Mouse (Mus musculus): ENCODE results near the gene Aftph.
"Not testable (repeated sequence)": the region's sequence is repeated elsewhere in the genome, so short reads cannot be mapped to it uniquely, and the experiment has no call there.

The Aftph gene

GRCm38 (mm10) chr11:20741201-20742100 is at the start of gene Aftph:
Gene Aftph (minus strand): TSS chr11:20741589.
- DNase-seq (ENCODE audit: low read depth, low spot score) = peak; percentile 99

GRCm38 (mm10) chr11:20789015-20789414 is 47.6 kb upstream of the Aftph start:
- no peak for DNase-seq (ENCODE audit: low read depth, low spot score)

GRCm38 (mm10) chr11:20788070-20788469 is 46.7 kb upstream of the Aftph start:
- DNase-seq (ENCODE audit: low read depth, low spot score) = no peak

GRCm38 (mm10) chr11:20786191-20786590 is 44.8 kb upstream of the Aftph start:
- DNase-seq (ENCODE audit: low read depth, low spot score) = no peak

- DNase-seq (ENCODE audit: low read depth, low spot score) = no peak
Measured at GRCm38 (mm10) chr11:20785186-20785585, 43.8 kb upstream of the Aftph start.

GRCm38 (mm10) chr11:20784776-20785175 is 43.4 kb upstream of the Aftph start:
- DNase-seq (ENCODE audit: low read depth, low spot score) = no peak

- no peak for DNase-seq (ENCODE audit: low read depth, low spot score)
Measured at GRCm38 (mm10) chr11:20783467-20783866, 42.1 kb upstream of the Aftph start.

GRCm38 (mm10) chr11:20782620-20783019 is 41.2 kb upstream of the Aftph start:
- no peak for DNase-seq (ENCODE audit: low read depth, low spot score)

GRCm38 (mm10) chr11:20780312-20780711 is 38.9 kb upstream of the Aftph start:
- no peak for DNase-seq (ENCODE audit: low read depth, low spot score)

GRCm38 (mm10) chr11:20778861-20779563 is 37.6 kb upstream of the Aftph start:
- DNase-seq (ENCODE audit: low read depth, low spot score) = no peak

GRCm38 (mm10) chr11:20778298-20778697 is 36.9 kb upstream of the Aftph start:
- no peak for DNase-seq (ENCODE audit: low read depth, low spot score)

- DNase-seq (ENCODE audit: low read depth, low spot score) = no peak
Measured at GRCm38 (mm10) chr11:20776668-20777067, 35.3 kb upstream of the Aftph start.

- DNase-seq (ENCODE audit: low read depth, low spot score) = no peak
Measured at GRCm38 (mm10) chr11:20772642-20773041, 31.3 kb upstream of the Aftph start.

GRCm38 (mm10) chr11:20771827-20772226 is 30.4 kb upstream of the Aftph start:
- not testable (repeated sequence) for DNase-seq (ENCODE audit: low read depth, low spot score)

- peak; percentile 5 for DNase-seq (ENCODE audit: low read depth, low spot score)
Measured at GRCm38 (mm10) chr11:20761984-20762383, 20.6 kb upstream of the Aftph start.

- DNase-seq (ENCODE audit: low read depth, low spot score) = no peak
Measured at GRCm38 (mm10) chr11:20750573-20750972, 9.2 kb upstream of the Aftph start.

GRCm38 (mm10) chr11:20743353-20743752 is 2.0 kb upstream of the Aftph start:
- DNase-seq (ENCODE audit: low read depth, low spot score) = peak; percentile 48

- peak; percentile 88 for DNase-seq (ENCODE audit: low read depth, low spot score)
Measured at GRCm38 (mm10) chr11:20742361-20742897, 1.0 kb upstream of the Aftph start.

- peak; percentile 76 for DNase-seq (ENCODE audit: low read depth, low spot score)
Measured at GRCm38 (mm10) chr11:20740481-20741200, 748 bp downstream of the Aftph start.

- DNase-seq (ENCODE audit: low read depth, low spot score) = no peak
Measured at GRCm38 (mm10) chr11:20734066-20734465, 7.3 kb downstream of the Aftph start.

- no peak for DNase-seq (ENCODE audit: low read depth, low spot score)
Measured at GRCm38 (mm10) chr11:20733486-20734030, 7.8 kb downstream of the Aftph start.
